Mouse (Mus musculus): ENCODE data around the gene Pik3r5. TPM values are rescaled to one million over a fixed set of nuclear protein-coding genes. Genes with fewer than 3 reads are reported as not detected.

The Pik3r5 gene
- polyA plus RNA-seq, 1 experiment: 0.69 TPM

- Histone ChIP-seq H3K36me3 (ENCODE audit: control insufficient read depth, insufficient read depth, low read length) (no peaks in the 10 kb centered on the region), H3K27ac (ENCODE audit: control insufficient read depth, insufficient read depth, low read depth, low read length) (no peak overlapping the region), H3K4me3 (ENCODE audit: control insufficient read depth, low read depth, low read length) (no peak overlapping the region), H3K27me3 (ENCODE audit: control insufficient read depth, insufficient read depth, low read length) (no peaks in the 10 kb centered on the region), H3K4me1 (ENCODE audit: control insufficient read depth, insufficient read depth, low read length) (no peaks in the 10 kb centered on the region; the same call in 1 of the 2 replicates)
- no peak for TF ChIP-seq CTCF (IDR thresholded peaks at IDR 0.05; ENCODE audit: control insufficient read depth, insufficient read depth, insufficient replicate concordance, low read depth, low read length)
- no peak for TF ChIP-seq POLR2A (IDR thresholded peaks at IDR 0.05; ENCODE audit: control insufficient read depth, low read depth, low read length)
Observed at GRCm38 (mm10) chr11:68492592-68492991, 60.7 kb downstream of the Pik3r5 start.

GRCm38 (mm10) chr11:68493760-68494159 is 61.8 kb downstream of the Pik3r5 start:
- Histone ChIP-seq H3K36me3 (ENCODE audit: control insufficient read depth, insufficient read depth, low read length) (no peaks in the 10 kb centered on the region), H3K27me3 (ENCODE audit: control insufficient read depth, insufficient read depth, low read length) (no peaks in the 10 kb centered on the region), H3K27ac (ENCODE audit: control insufficient read depth, insufficient read depth, low read depth, low read length) (no peak overlapping the region), H3K4me1 (ENCODE audit: control insufficient read depth, insufficient read depth, low read length) (no peaks in the 10 kb centered on the region; the same call in 1 of the 2 replicates), H3K4me3 (ENCODE audit: control insufficient read depth, low read depth, low read length) (no peak overlapping the region)
- TF ChIP-seq CTCF (IDR thresholded peaks at IDR 0.05; ENCODE audit: control insufficient read depth, insufficient read depth, insufficient replicate concordance, low read depth, low read length): no peak
- TF ChIP-seq POLR2A (IDR thresholded peaks at IDR 0.05; ENCODE audit: control insufficient read depth, low read depth, low read length): no peak

DNA sequence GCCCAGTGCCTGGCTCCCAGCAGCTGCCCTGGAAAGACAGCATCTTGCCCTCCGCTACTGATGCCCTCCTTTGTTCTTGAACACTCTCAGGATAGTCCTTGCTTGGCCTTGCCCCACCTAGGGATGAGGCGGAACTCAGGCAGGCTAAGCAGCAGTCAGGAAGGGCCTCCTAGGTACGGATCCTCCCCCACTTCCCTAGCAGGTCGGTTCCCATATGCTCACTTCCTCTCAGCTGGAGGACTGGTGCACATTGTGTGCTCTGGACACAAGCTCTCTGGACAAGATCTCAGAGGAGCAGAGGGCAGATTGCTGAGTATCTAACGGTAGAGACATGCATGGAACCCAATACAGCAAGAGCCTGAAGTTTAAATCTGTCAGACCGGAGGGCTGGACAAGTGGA is 65.2 kb downstream of the Pik3r5 start:
- Histone ChIP-seq H3K36me3 (ENCODE audit: control insufficient read depth, insufficient read depth, low read length) (no peaks in the 10 kb centered on the region), H3K4me3 (ENCODE audit: control insufficient read depth, low read depth, low read length) (no peak overlapping the region)
- TF ChIP-seq POLR2A (IDR thresholded peaks at IDR 0.05; ENCODE audit: control insufficient read depth, low read depth, low read length) (no peak), CTCF (IDR thresholded peaks at IDR 0.05; ENCODE audit: control insufficient read depth, insufficient read depth, insufficient replicate concordance, low read depth, low read length) (no peak)

GRCm38 (mm10) chr11:68498517-68498916 is 66.6 kb downstream of the Pik3r5 start:
- Histone ChIP-seq H3K36me3 (ENCODE audit: control insufficient read depth, insufficient read depth, low read length) (no peaks in the 10 kb centered on the region), H3K4me1 (ENCODE audit: control insufficient read depth, insufficient read depth, low read length) (no peaks in the 10 kb centered on the region; the same call in 1 of the 2 replicates), H3K4me3 (ENCODE audit: control insufficient read depth, low read depth, low read length) (no peak overlapping the region), H3K27me3 (ENCODE audit: control insufficient read depth, insufficient read depth, low read length) (no peaks in the 10 kb centered on the region), H3K27ac (ENCODE audit: control insufficient read depth, insufficient read depth, low read depth, low read length) (no peak overlapping the region)
- TF ChIP-seq CTCF (IDR thresholded peaks at IDR 0.05; ENCODE audit: control insufficient read depth, insufficient read depth, insufficient replicate concordance, low read depth, low read length) (no peak), POLR2A (IDR thresholded peaks at IDR 0.05; ENCODE audit: control insufficient read depth, low read depth, low read length) (no peak)

More for the DNA sequence above, 65.2 kb downstream of the Pik3r5 start:
- H3K27me3 ChIP-seq (ENCODE audit: control insufficient read depth, insufficient read depth, low read length): no peaks in the 10 kb centered on the region
- no peaks in the 10 kb centered on the region; the same call in 1 of the 2 replicates for H3K4me1 ChIP-seq (ENCODE audit: control insufficient read depth, insufficient read depth, low read length)
- no peak overlapping the region for H3K27ac ChIP-seq (ENCODE audit: control insufficient read depth, insufficient read depth, low read depth, low read length)

GRCm38 (mm10) chr11:68498999-68499699 is 67.2 kb downstream of the Pik3r5 start:
- Histone ChIP-seq H3K27ac (ENCODE audit: control insufficient read depth, insufficient read depth, low read depth, low read length) (no peak overlapping the region), H3K27me3 (ENCODE audit: control insufficient read depth, insufficient read depth, low read length) (no peaks in the 10 kb centered on the region), H3K4me1 (ENCODE audit: control insufficient read depth, insufficient read depth, low read length) (no peaks in the 10 kb centered on the region; the same call in 1 of the 2 replicates), H3K36me3 (ENCODE audit: control insufficient read depth, insufficient read depth, low read length) (no peaks in the 10 kb centered on the region), H3K4me3 (ENCODE audit: control insufficient read depth, low read depth, low read length) (no peak overlapping the region)
- TF ChIP-seq POLR2A (IDR thresholded peaks at IDR 0.05; ENCODE audit: control insufficient read depth, low read depth, low read length) (no peak), CTCF (IDR thresholded peaks at IDR 0.05; ENCODE audit: control insufficient read depth, insufficient read depth, insufficient replicate concordance, low read depth, low read length) (no peak)

GRCm38 (mm10) chr11:68500949-68501350 is 69.0 kb downstream of the Pik3r5 start:
- Histone ChIP-seq H3K36me3 (ENCODE audit: control insufficient read depth, insufficient read depth, low read length) (no peaks in the 10 kb centered on the region), H3K4me3 (ENCODE audit: control insufficient read depth, low read depth, low read length) (no peak overlapping the region), H3K27ac (ENCODE audit: control insufficient read depth, insufficient read depth, low read depth, low read length) (no peak overlapping the region), H3K4me1 (ENCODE audit: control insufficient read depth, insufficient read depth, low read length) (no peaks in the 10 kb centered on the region), H3K27me3 (ENCODE audit: control insufficient read depth, insufficient read depth, low read length) (no peaks in the 10 kb centered on the region)
- no peak for TF ChIP-seq CTCF (IDR thresholded peaks at IDR 0.05; ENCODE audit: control insufficient read depth, insufficient read depth, insufficient replicate concordance, low read depth, low read length)
- no peak for TF ChIP-seq POLR2A (IDR thresholded peaks at IDR 0.05; ENCODE audit: control insufficient read depth, low read depth, low read length)

DNA sequence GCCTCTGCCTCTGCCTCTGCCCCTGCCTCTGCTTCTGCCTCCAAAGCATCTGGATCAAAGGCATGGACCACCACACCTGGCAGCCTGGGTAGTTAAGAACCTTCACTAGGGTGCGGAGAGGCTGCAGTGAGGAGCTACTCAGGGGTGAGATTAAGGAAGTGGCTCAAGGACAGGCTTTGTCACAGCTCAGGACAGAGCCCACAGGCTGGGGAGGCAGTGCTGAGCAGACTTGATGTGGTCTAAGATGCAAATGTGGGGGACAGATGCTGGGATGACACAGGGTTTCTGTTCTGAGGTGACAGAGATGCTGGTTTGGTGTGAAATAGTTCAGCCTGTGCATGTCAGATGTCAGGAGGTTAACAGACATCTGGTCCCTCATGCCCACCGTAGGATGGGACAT is 70.5 kb downstream of the Pik3r5 start:
- Histone ChIP-seq H3K4me1 (ENCODE audit: control insufficient read depth, insufficient read depth, low read length) (no peaks in the 10 kb centered on the region), H3K36me3 (ENCODE audit: control insufficient read depth, insufficient read depth, low read length) (no peaks in the 10 kb centered on the region), H3K27me3 (ENCODE audit: control insufficient read depth, insufficient read depth, low read length) (no peaks in the 10 kb centered on the region), H3K27ac (ENCODE audit: control insufficient read depth, insufficient read depth, low read depth, low read length) (no peak overlapping the region), H3K4me3 (ENCODE audit: control insufficient read depth, low read depth, low read length) (no peak overlapping the region)
- no peak for TF ChIP-seq CTCF (IDR thresholded peaks at IDR 0.05; ENCODE audit: control insufficient read depth, insufficient read depth, insufficient replicate concordance, low read depth, low read length)
- no peak for TF ChIP-seq POLR2A (IDR thresholded peaks at IDR 0.05; ENCODE audit: control insufficient read depth, low read depth, low read length)
